Mouse (Mus musculus) embryonic facial prominence, embryonic 12.5 days (tissue): Measurements from ENCODE around the gene Aftph. TPM values are rescaled to one million over a fixed set of nuclear protein-coding genes. Genes with fewer than 3 reads are reported as not detected.
A peak's percentile ranks its signal among the peaks of the same experiment; 100 is the strongest.

ENCODE experiments used
- ATAC-seq: fragments of 200-750 bp; cut with Nextera tagmentation; 2 replicates; pipeline ENCODE4 v1.8.0; 2017; ENCODE audit not compliant: insufficient number of reproducible peaks, insufficient read depth, low FRiP score, low TSS enrichment
- H3K27ac ChIP-seq: fragments of 300-500 bp; sonication (generic); 2 replicates; pipeline ENCODE4 v1.5.1; 2016; ENCODE audit warnings: mild to moderate bottlenecking
- H3K27me3 ChIP-seq: fragments of 300-500 bp; sonication (generic); 2 replicates; pipeline ENCODE4 v1.6.1; 2016; ENCODE audit warnings: mild to moderate bottlenecking, moderate library complexity
- H3K36me3 ChIP-seq: fragments of 300-500 bp; sonication (generic); 2 replicates; pipeline ENCODE4 v1.6.1; 2016; ENCODE audit warnings: mild to moderate bottlenecking
- H3K4me1 ChIP-seq: fragments of 300-500 bp; sonication (generic); 2 replicates; pipeline ENCODE4 v1.6.1; 2016
- H3K4me2 ChIP-seq: fragments of 300-500 bp; sonication (generic); replicated peaks from 2 replicates; pipeline ENCODE4 v1.6.1; 2016; ENCODE audit warnings: mild to moderate bottlenecking, moderate library complexity
- H3K4me3 ChIP-seq: fragments of 300-500 bp; sonication (generic); 2 replicates; pipeline ENCODE4 v1.5.1; 2016; ENCODE audit warnings: mild to moderate bottlenecking
- H3K9ac ChIP-seq: fragments of 300-500 bp; sonication (generic); 2 replicates; pipeline ENCODE4 v1.6.1; 2016; ENCODE audit warnings: mild to moderate bottlenecking, moderate library complexity
- H3K9me3 ChIP-seq: fragments of 300-500 bp; sonication (generic); 2 replicates; pipeline ENCODE4 v1.6.1; 2016; ENCODE audit warnings: mild to moderate bottlenecking, moderate library complexity
- WGBS: fragments of 180-500 bp; shearing (Covaris S2); methylation state at CpG from one replicate; pipeline ENCODE4 v1.1.7; 2016; 5-methylcytosine and 5-hydroxymethylcytosine counted together
- polyA plus RNA-seq: library from polyadenylated mRNA; unstranded; fragments of >200 nt; fragmentation: Nextera tagmentation; extraction: Ambion mirVana; gene quantifications from 2 replicates; pipeline ENCODE4 v1.2.1, GENCODE M21; 2016

The Aftph gene
- polyA plus RNA-seq, 1 experiment from 2014 or later: 22.9 TPM

DNA sequence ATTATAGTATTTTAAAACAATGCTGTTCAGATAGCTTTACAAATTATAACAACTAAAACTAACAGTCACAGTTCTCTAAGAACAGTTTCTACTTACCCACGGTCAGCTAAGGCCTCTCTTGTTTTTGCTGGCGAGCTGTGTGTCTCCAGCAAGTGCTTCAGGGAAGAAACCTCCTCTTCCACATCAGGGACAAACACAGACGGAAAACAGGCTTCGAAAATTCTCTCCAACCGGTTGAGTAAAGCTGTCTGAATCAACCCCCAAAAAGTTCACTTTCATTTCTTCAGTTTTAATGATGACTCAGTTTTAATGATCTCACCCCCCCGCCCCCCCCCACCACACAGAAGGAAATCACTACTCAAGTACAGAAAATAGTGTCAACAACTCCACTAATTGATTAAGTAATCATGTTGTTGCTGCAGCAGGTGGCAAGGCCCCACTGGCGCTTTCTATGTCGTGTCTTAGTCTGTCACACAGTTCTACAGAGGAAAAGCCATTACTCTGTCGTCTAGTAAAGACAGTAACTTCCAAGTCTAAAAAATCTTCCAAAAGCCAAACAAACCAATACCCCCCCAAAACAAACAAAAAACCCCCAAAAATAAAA lies 29.2 kb downstream of the Aftph start:
- Histone ChIP-seq H3K36me3 (0 out of 2 replicates have a peak, but pooled peaks cover 4% of the 10 kb centered on the region), H3K27ac (no peak overlapping the region), H3K27me3 (no peaks in the 10 kb centered on the region), H3K4me2 (no peak overlapping the region), H3K4me3 (no peak overlapping the region), H3K9me3 (no peaks in the 10 kb centered on the region), H3K9ac (no peak overlapping the region), H3K4me1 (no peaks in the 10 kb centered on the region)
- WGBS: 71% methylated on average over 9 of the region's 9 CpGs
- no peak for ATAC-seq

DNA sequence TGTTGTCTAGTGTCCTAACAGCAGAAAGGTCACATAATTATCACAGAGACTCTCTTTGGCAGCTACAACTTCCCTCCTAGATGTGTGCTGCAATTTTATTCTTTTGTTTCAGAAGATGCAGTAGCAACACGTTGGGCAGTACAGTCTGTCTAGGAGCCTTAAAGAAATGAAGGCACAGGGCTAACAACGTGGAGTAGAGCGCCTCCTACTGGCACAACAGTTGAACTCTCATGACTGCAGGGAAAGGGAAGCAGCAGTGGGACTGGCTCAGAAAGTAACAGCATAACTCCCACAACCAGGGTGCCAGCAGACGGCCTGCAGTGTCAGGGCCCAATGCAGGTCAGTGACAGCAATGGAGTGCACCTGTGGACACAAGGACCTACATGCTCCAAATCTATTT lies 50.4 kb downstream of the Aftph start:
- H3K9ac ChIP-seq: no peak overlapping the region
- ATAC-seq: 0 out of 2 replicates have a peak, but pooled peaks have one; percentile 35
- no peak overlapping the region for H3K27ac ChIP-seq
- H3K4me3 ChIP-seq: no peak overlapping the region
- no peaks in the 10 kb centered on the region for H3K27me3 ChIP-seq
- H3K4me2 ChIP-seq: no peak overlapping the region
- no peaks in the 10 kb centered on the region for H3K4me1 ChIP-seq
- H3K36me3 ChIP-seq: peaks cover 2% of the 10 kb centered on the region; the same call in 1 of the 2 replicates
- no peaks in the 10 kb centered on the region for H3K9me3 ChIP-seq
- WGBS: 8% methylated on average over 4 of the region's 4 CpGs

DNA sequence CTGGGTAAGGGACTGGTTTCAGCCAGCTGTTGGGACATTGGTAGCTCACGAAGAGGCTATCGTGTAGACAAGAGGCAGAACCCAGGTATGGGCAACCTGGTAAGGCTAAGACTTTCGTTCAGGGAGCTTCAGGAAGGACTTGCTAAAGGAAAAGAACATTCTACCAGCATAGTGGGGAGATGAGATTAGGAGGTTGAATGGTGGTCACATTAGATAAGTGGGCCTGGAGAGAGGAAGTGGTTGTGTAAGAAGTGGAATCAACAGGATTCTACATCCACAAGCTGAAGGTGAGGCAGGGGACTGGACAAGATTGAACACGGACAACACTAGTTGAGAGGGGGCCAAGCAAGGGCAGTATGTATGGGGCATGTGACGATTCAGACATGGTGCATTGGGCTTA lies 59.7 kb downstream of the Aftph start:
- H3K4me2 ChIP-seq: no peak overlapping the region
- H3K27me3 ChIP-seq: no peaks in the 10 kb centered on the region
- no peak overlapping the region for H3K9ac ChIP-seq
- ATAC-seq: no peak
- H3K4me3 ChIP-seq: no peak overlapping the region
- no peaks in the 10 kb centered on the region for H3K9me3 ChIP-seq
- H3K27ac ChIP-seq: no peak overlapping the region
- 92% methylated on average over 5 of the region's 5 CpGs for WGBS
- H3K4me1 ChIP-seq: no peaks in the 10 kb centered on the region
- H3K36me3 ChIP-seq: peaks cover 4% of the 10 kb centered on the region; the same call in 1 of the 2 replicates

DNA sequence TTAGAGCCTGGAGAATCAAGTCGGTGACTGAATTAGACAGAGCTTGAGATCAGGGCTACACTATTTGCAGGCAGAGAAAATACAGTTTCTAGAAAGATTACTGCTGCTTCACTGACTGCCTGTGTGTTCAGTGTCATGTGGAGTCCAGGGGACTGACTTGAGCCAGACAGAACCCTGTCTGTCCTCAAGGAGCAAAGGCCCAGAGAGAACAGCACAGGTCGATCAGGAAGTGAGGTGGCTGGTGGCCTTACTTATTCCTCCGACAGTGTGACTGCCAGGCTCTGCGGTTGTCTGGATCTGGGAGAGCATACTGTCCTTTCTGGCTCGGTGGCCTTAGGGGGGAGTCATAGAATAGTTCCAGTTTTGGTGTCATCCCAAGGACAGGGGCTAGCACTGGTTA lies 60.6 kb downstream of the Aftph start:
- WGBS: 83% methylated on average over 5 of the region's 5 CpGs
- H3K4me2 ChIP-seq: no peak overlapping the region
- no peak for ATAC-seq

DNA sequence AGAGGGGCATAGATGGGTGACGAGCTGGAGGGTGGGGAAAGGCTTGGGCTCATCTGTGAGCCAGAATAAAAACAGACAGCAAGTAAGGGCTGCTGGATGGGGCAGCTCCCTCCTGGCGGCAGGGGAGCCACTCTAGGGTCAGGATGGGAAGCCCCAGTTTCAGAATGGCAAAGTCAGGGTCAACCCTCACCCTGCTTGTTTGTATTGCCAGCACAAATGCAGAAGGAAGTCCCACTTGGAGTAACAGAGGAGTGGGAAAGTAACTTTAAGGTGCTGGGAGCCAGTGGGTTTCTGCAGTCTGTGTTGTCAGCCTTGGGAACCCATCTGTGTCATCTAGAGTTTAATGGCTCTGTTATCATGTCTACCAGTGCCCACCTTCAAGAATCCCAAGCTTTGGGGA lies 62.0 kb downstream of the Aftph start:
- Histone ChIP-seq H3K9me3 (no peaks in the 10 kb centered on the region), H3K27ac (no peak overlapping the region), H3K27me3 (no peaks in the 10 kb centered on the region), H3K4me2 (no peak overlapping the region), H3K4me3 (no peak overlapping the region), H3K4me1 (no peaks in the 10 kb centered on the region), H3K36me3 (no peaks in the 10 kb centered on the region), H3K9ac (no peak overlapping the region)
- WGBS: 77% methylated on average over 2 of the region's 2 CpGs
- no peak for ATAC-seq

More for the DNA sequence above, 60.6 kb downstream of the Aftph start:
- H3K9ac ChIP-seq: no peak overlapping the region
- peaks cover under 1% of the 10 kb centered on the region; the same call in 1 of the 2 replicates for H3K36me3 ChIP-seq
- no peak overlapping the region for H3K27ac ChIP-seq
- no peak overlapping the region for H3K4me3 ChIP-seq
- no peaks in the 10 kb centered on the region for H3K9me3 ChIP-seq
- H3K27me3 ChIP-seq: no peaks in the 10 kb centered on the region
- H3K4me1 ChIP-seq: no peaks in the 10 kb centered on the region

DNA sequence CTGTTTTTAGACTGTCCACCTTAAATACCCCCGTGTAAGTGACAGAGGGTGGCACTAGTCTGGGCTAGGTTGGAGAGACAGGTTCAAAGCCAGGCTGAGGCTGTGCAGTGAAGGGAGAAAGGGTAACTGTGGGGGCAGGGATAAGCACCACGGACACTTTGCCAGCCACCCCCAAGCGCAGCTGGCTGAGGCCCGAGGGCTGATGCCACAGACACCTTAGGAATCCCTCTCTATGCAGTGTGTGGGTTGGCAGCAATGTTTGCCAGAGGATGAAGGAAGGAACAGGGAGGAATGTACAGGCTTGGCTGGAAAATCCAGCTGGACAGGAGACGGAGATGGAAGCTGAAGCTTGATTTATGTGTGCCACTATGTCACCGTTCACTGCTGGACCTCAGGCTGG lies 68.9 kb downstream of the Aftph start:
- 70% methylated on average over 6 of the region's 6 CpGs for WGBS
- no peak for ATAC-seq
- Histone ChIP-seq H3K27me3 (no peaks in the 10 kb centered on the region), H3K9me3 (no peaks in the 10 kb centered on the region), H3K9ac (no peak overlapping the region), H3K4me1 (no peaks in the 10 kb centered on the region), H3K4me3 (no peak overlapping the region), H3K4me2 (no peak overlapping the region), H3K27ac (no peak overlapping the region), H3K36me3 (no peaks in the 10 kb centered on the region)

DNA sequence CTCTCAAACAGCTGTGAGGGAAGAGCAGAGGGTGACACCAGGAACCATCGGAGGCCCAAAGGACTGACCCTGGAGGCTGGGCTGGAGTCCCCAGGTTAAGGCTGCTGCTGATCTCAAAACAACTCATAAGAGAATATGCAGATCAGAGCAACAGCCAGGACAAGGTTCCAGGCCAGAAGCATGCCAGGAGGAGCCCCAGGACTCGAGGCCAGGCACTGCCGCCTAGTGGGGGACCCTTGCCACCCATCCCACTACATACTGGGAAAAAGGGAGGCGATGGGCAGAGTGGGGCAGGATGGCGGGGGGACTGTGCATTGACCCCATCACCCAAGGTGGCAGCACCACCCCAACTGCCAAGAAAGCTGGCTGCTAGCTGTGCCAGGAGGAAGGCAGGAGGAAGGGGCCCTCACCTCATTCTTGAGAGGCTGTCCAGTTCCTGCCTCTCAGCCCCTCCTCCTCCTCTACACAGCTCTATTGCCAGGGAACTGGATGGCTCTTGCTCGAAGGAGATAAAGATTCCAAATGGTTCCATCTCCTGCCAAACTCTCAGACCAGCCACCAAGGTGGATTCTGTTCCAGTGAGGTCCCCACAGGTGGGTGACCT lies 69.5 kb downstream of the Aftph start:
- no peak overlapping the region for H3K9ac ChIP-seq
- WGBS: 46% methylated on average over 6 of the region's 6 CpGs
- no peaks in the 10 kb centered on the region for H3K9me3 ChIP-seq
- H3K27ac ChIP-seq: no peak overlapping the region
- H3K4me2 ChIP-seq: no peak overlapping the region
- no peak overlapping the region for H3K4me3 ChIP-seq
- H3K4me1 ChIP-seq: no peaks in the 10 kb centered on the region
- H3K36me3 ChIP-seq: no peaks in the 10 kb centered on the region
- H3K27me3 ChIP-seq: no peaks in the 10 kb centered on the region
- no peak for ATAC-seq

DNA sequence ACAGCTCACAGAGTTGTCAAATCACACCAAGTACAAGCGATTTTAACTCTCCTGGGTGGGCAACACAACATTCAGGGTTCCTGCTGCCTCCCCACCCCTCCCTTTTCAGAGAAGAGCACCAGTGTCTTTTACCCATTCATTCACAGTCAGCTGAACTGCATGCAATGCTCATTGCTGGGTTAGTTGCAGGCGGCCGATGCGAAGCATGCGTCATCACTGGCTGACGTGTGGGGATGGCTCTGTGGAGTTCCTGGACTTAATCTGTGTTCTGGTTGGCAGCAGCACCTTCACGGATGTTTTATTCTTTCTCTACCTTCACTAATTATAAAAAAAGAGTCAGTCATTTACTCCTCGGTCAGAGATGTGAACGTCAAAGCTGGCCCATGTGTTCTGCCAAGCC lies 76.5 kb downstream of the Aftph start:
- 68% methylated on average over 9 of the region's 9 CpGs for WGBS
- ATAC-seq: no peak
- H3K4me1 ChIP-seq: peaks cover 6% of the 10 kb centered on the region; the same call in 1 of the 2 replicates
- no peak overlapping the region for H3K4me2 ChIP-seq
- no peak overlapping the region for H3K4me3 ChIP-seq
- no peak overlapping the region for H3K9ac ChIP-seq
- H3K27me3 ChIP-seq: no peaks in the 10 kb centered on the region
- no peaks in the 10 kb centered on the region for H3K9me3 ChIP-seq
- no peak overlapping the region for H3K27ac ChIP-seq
- H3K36me3 ChIP-seq: no peaks in the 10 kb centered on the region

DNA sequence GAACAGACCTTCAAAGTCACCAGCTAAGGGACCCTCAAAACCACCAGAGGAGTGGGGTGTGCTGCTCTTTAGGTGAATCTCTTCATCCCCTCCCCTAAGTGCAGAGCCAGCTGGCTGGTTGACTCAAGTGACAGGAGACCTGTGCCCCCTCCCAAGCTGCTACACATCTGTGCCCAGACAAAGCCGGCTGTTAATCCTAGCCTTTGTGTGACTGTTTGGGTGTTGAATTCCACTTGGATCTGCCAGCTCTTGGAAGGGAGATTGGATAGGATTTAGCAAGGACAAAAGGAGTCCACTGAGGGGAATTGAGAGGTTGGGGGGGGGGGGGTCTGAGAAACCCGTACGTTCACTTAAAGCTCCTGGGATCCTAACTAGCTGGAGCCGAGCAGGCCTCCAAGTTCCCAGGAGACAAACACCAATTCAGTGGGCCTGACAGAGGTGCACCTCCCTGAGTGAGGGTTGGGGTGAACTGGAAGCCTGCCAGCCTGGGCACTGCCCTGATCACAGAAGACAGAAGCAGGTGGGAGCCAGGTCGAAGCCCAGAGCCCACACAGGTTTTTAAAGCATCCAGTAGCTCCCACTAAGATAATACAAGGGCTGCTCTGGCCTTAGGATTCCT lies 77.7 kb downstream of the Aftph start:
- peak; percentile 42; the same call in 1 of the 2 replicates for ATAC-seq
- no peak overlapping the region for H3K9ac ChIP-seq
- H3K36me3 ChIP-seq: no peaks in the 10 kb centered on the region
- WGBS: 37% methylated on average over 5 of the region's 5 CpGs
- no peaks in the 10 kb centered on the region for H3K9me3 ChIP-seq
- no peak overlapping the region for H3K27ac ChIP-seq
- no peak overlapping the region for H3K4me2 ChIP-seq
- no peak overlapping the region for H3K4me3 ChIP-seq
- H3K4me1 ChIP-seq: peaks cover 6% of the 10 kb centered on the region; the same call in 1 of the 2 replicates
- H3K27me3 ChIP-seq: no peaks in the 10 kb centered on the region

DNA sequence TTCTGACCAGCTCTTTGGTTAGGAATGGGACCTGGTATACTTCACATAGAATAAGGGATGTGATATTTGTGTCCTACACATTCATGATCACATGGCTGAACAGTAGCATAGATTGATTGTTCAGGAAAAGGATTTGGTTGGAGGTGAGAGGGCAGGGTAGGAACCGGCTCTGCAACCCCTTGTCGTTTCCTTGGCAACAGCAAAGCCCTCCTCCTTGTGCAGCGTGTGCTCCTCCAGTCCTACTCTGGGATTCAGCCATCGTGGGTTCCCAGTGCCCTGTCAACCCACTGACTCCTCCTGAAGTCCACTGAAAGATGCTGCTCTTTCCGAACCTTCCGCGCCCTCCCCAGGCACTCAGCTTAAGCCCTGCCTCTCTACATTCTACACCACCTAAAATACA lies 78.6 kb downstream of the Aftph start:
- Histone ChIP-seq H3K36me3 (no peaks in the 10 kb centered on the region), H3K27ac (no peak overlapping the region), H3K4me1 (peaks cover 6% of the 10 kb centered on the region; the same call in 1 of the 2 replicates), H3K9me3 (no peaks in the 10 kb centered on the region), H3K9ac (no peak overlapping the region), H3K27me3 (no peaks in the 10 kb centered on the region), H3K4me2 (no peak overlapping the region), H3K4me3 (no peak overlapping the region)
- 59% methylated on average over 7 of the region's 7 CpGs for WGBS
- ATAC-seq: no peak

DNA sequence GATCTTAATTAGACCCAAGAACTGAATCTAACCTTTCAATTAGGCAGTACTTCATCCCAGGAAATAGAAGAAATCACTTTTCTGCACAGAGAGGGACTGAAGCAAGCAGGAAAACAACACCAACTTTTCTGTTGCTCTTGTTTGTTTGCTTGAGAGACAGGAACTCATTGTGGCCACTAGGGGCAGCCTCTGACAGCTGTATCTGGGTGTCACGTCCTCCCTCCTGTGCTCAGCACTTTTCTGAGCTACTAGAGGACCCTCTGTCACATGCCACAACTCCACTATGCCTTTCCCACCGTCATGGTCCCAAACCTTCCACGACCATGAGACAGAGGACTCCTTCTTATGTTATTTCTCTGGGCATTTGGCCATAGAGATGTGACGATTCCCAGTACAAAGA lies 79.7 kb downstream of the Aftph start:
- Histone ChIP-seq H3K4me2 (no peak overlapping the region), H3K9ac (no peak overlapping the region), H3K4me3 (no peak overlapping the region), H3K4me1 (peaks cover 14% of the 10 kb centered on the region), H3K9me3 (no peaks in the 10 kb centered on the region), H3K36me3 (no peaks in the 10 kb centered on the region), H3K27me3 (no peaks in the 10 kb centered on the region), H3K27ac (no peak overlapping the region)
- 44% methylated on average over 4 of the region's 4 CpGs for WGBS
- no peak for ATAC-seq
